Mouse (Mus musculus) forebrain, embryonic 15.5 days (tissue): ENCODE measurements around the gene Ffar3. TPM values are rescaled to one million over a fixed set of nuclear protein-coding genes. Genes with fewer than 3 reads are reported as not detected.
"Not testable (repeated sequence)": the region's sequence is repeated elsewhere in the genome, so short reads cannot be mapped to it uniquely, and the experiment has no call there.

ENCODE experiments used
- ATAC-seq: fragments of 200-750 bp; cut with Nextera tagmentation; replicated peaks from 2 replicates; pipeline ENCODE4 v1.8.0; 2017; ENCODE audit warnings: mild to moderate bottlenecking, moderate TSS enrichment, moderate library complexity
- H3K27ac ChIP-seq: fragments of 300-500 bp; sonication (generic); replicated peaks from 2 replicates; pipeline ENCODE4 v1.5.1; 2015; ENCODE audit warnings: mild to moderate bottlenecking, inconsistent platforms
- H3K27me3 ChIP-seq: fragments of 300-500 bp; sonication (generic); 2 replicates; pipeline ENCODE4 v1.6.1; 2015; ENCODE audit warnings: inconsistent platforms
- H3K36me3 ChIP-seq: fragments of 300-500 bp; sonication (generic); 2 replicates; pipeline ENCODE4 v1.6.1; 2015; ENCODE audit warnings: mild to moderate bottlenecking, inconsistent platforms
- H3K4me1 ChIP-seq: fragments of 300-500 bp; sonication (generic); 2 replicates; pipeline ENCODE4 v1.6.1; 2015; ENCODE audit warnings: inconsistent platforms
- H3K4me2 ChIP-seq: fragments of 300-500 bp; sonication (generic); replicated peaks from 2 replicates; pipeline ENCODE4 v1.6.1; 2015; ENCODE audit warnings: mild to moderate bottlenecking, inconsistent platforms
- H3K4me3 ChIP-seq: fragments of 300-500 bp; sonication (generic); 2 replicates; pipeline ENCODE4 v1.5.1; 2015; ENCODE audit warnings: mild to moderate bottlenecking, inconsistent platforms
- H3K9ac ChIP-seq: fragments of 300-500 bp; sonication (generic); replicated peaks from 2 replicates; pipeline ENCODE4 v1.6.1; 2015; ENCODE audit warnings: mild to moderate bottlenecking, inconsistent platforms
- H3K9me3 ChIP-seq: fragments of 300-500 bp; sonication (generic); 2 replicates; pipeline ENCODE4 v1.6.1; 2016; ENCODE audit warnings: inconsistent platforms
- WGBS: fragments of 180-500 bp; shearing (Covaris S2); methylation state at CpG from one replicate; pipeline ENCODE4 v1.1.7; 2015; ENCODE audit warnings: mixed read lengths; 5-methylcytosine and 5-hydroxymethylcytosine counted together
- polyA plus RNA-seq: library from polyadenylated mRNA; unstranded; fragments of >200 nt; fragmentation: Nextera tagmentation; extraction: Ambion mirVana; gene quantifications from 2 replicates; pipeline ENCODE4 v1.2.1, GENCODE M21; 2015

Gene Ffar3
- polyA plus RNA-seq, 1 experiment from 2014 or later, result not detected

- no peaks in the 10 kb centered on the region; the same call in 1 of the 2 replicates for H3K4me1 ChIP-seq
- no peaks in the 10 kb centered on the region for H3K36me3 ChIP-seq
- H3K27ac ChIP-seq, result no peak overlapping the region
- H3K27me3 ChIP-seq, result no peaks in the 10 kb centered on the region
- H3K9me3 ChIP-seq, result no peaks in the 10 kb centered on the region
- no peak for ATAC-seq
- WGBS, result 73% methylated on average over 4 of the region's 4 CpGs
- no peak overlapping the region for H3K4me3 ChIP-seq
- no peak overlapping the region for H3K4me2 ChIP-seq
- no peak overlapping the region for H3K9ac ChIP-seq
These were observed 14.6 kb downstream of the Ffar3 start for GRCm38 (mm10) chr7:30841379-30841778.

GRCm38 (mm10) chr7:30840306-30840705 is 15.7 kb downstream of the Ffar3 start:
- H3K9me3 ChIP-seq, result no peaks in the 10 kb centered on the region
- no peak overlapping the region for H3K27ac ChIP-seq
- no peak overlapping the region for H3K9ac ChIP-seq
- 60% methylated on average over 3 of the region's 3 CpGs for WGBS
- no peak overlapping the region for H3K4me3 ChIP-seq
- no peaks in the 10 kb centered on the region; the same call in 1 of the 2 replicates for H3K4me1 ChIP-seq
- ATAC-seq, result no peak
- no peaks in the 10 kb centered on the region for H3K36me3 ChIP-seq
- no peak overlapping the region for H3K4me2 ChIP-seq
- H3K27me3 ChIP-seq, result no peaks in the 10 kb centered on the region

- no peak overlapping the region for H3K4me2 ChIP-seq
- H3K27ac ChIP-seq, result no peak overlapping the region
- no peak overlapping the region for H3K4me3 ChIP-seq
- no peak for ATAC-seq
- H3K36me3 ChIP-seq, result no peaks in the 10 kb centered on the region
- H3K27me3 ChIP-seq, result no peaks in the 10 kb centered on the region
- H3K9me3 ChIP-seq, result no peaks in the 10 kb centered on the region
- no peaks in the 10 kb centered on the region for H3K4me1 ChIP-seq
- no peak overlapping the region for H3K9ac ChIP-seq
These were observed 18.7 kb downstream of the Ffar3 start for GRCm38 (mm10) chr7:30837277-30837676.

- not testable (repeated sequence) for H3K9me3 ChIP-seq, H3K4me3 ChIP-seq, H3K27me3 ChIP-seq, H3K4me1 ChIP-seq, H3K9ac ChIP-seq, ATAC-seq, H3K27ac ChIP-seq, H3K36me3 ChIP-seq, H3K4me2 ChIP-seq
- WGBS, result 67% methylated on average over 10 of the region's 11 CpGs
These were observed 23.3 kb downstream of the Ffar3 start for GRCm38 (mm10) chr7:30832684-30833083.

GRCm38 (mm10) chr7:30832261-30832660 is 23.7 kb downstream of the Ffar3 start:
- Histone ChIP-seq H3K27me3 (no peaks in the 10 kb centered on the region), H3K4me1 (no peaks in the 10 kb centered on the region), H3K4me2 (no peak overlapping the region), H3K36me3 (no peaks in the 10 kb centered on the region), H3K4me3 (no peak overlapping the region), H3K9ac (no peak overlapping the region), H3K27ac (no peak overlapping the region), H3K9me3 (no peaks in the 10 kb centered on the region)
- ATAC-seq, result no peak
- 77% methylated on average over 17 of the region's 17 CpGs for WGBS

GRCm38 (mm10) chr7:30829428-30829827 is 26.6 kb downstream of the Ffar3 start:
- H3K4me1 ChIP-seq, result no peaks in the 10 kb centered on the region
- H3K27ac ChIP-seq, result no peak overlapping the region
- 70% methylated on average over 3 of the region's 3 CpGs for WGBS
- no peaks in the 10 kb centered on the region for H3K9me3 ChIP-seq
- no peak overlapping the region for H3K9ac ChIP-seq
- no peaks in the 10 kb centered on the region for H3K27me3 ChIP-seq
- no peaks in the 10 kb centered on the region for H3K36me3 ChIP-seq
- no peak overlapping the region for H3K4me2 ChIP-seq
- ATAC-seq, result no peak
- H3K4me3 ChIP-seq, result no peak overlapping the region

- ATAC-seq, H3K9ac ChIP-seq, H3K4me3 ChIP-seq, H3K9me3 ChIP-seq, H3K4me2 ChIP-seq, H3K27me3 ChIP-seq, H3K4me1 ChIP-seq, H3K27ac ChIP-seq, H3K36me3 ChIP-seq: not testable (repeated sequence)
These were observed 27.1 kb downstream of the Ffar3 start for GRCm38 (mm10) chr7:30828871-30829270.

- H3K4me1 ChIP-seq, result no peaks in the 10 kb centered on the region
- no peaks in the 10 kb centered on the region for H3K36me3 ChIP-seq
- no peak overlapping the region for H3K9ac ChIP-seq
- WGBS, result 93% methylated on average over 10 of the region's 10 CpGs
- ATAC-seq, result no peak
- H3K4me3 ChIP-seq, result no peak overlapping the region
- no peaks in the 10 kb centered on the region for H3K9me3 ChIP-seq
- H3K27me3 ChIP-seq, result no peaks in the 10 kb centered on the region
- no peak overlapping the region for H3K27ac ChIP-seq
- no peak overlapping the region for H3K4me2 ChIP-seq
These were observed 29.3 kb downstream of the Ffar3 start for GRCm38 (mm10) chr7:30826660-30827059.

- 93% methylated on average over 3 of the region's 3 CpGs for WGBS
- Histone ChIP-seq H3K9me3 (no peaks in the 10 kb centered on the region), H3K27ac (no peak overlapping the region), H3K4me3 (no peak overlapping the region), H3K36me3 (no peaks in the 10 kb centered on the region), H3K4me1 (no peaks in the 10 kb centered on the region), H3K27me3 (no peaks in the 10 kb centered on the region), H3K9ac (no peak overlapping the region), H3K4me2 (no peak overlapping the region)
- ATAC-seq, result no peak
These were observed 31.7 kb downstream of the Ffar3 start for GRCm38 (mm10) chr7:30824306-30824705.

GRCm38 (mm10) chr7:30823675-30824074 is 32.3 kb downstream of the Ffar3 start, which contains the start of gene Ffar2:
Gene Ffar2 (minus strand): TSS chr7:30823775.
- Histone ChIP-seq H3K36me3 (no peaks in the 10 kb centered on the region), H3K27ac (no peak within 1 kb of the TSS), H3K9me3 (no peaks in the 10 kb centered on the region), H3K4me1 (no peaks in the 10 kb centered on the region), H3K4me3 (no peak within 1 kb of the TSS), H3K4me2 (no peak within 1 kb of the TSS), H3K9ac (no peak within 1 kb of the TSS), H3K27me3 (no peaks in the 10 kb centered on the region)
- no peak for ATAC-seq
- WGBS, result 90% methylated on average over 18 of the region's 18 CpGs

- Histone ChIP-seq H3K36me3 (no peaks in the 10 kb centered on the region), H3K9ac (no peak overlapping the region), H3K27ac (no peak overlapping the region), H3K27me3 (no peaks in the 10 kb centered on the region), H3K4me2 (no peak overlapping the region), H3K9me3 (no peaks in the 10 kb centered on the region), H3K4me3 (no peak overlapping the region), H3K4me1 (no peaks in the 10 kb centered on the region)
- no peak for ATAC-seq
- WGBS, result 74% methylated on average over 5 of the region's 5 CpGs
These were observed 34.4 kb downstream of the Ffar3 start for GRCm38 (mm10) chr7:30821532-30821931.

GRCm38 (mm10) chr7:30820854-30821445 is 35.0 kb downstream of the Ffar3 start:
- Histone ChIP-seq H3K9ac (no peak overlapping the region), H3K9me3 (no peaks in the 10 kb centered on the region), H3K27ac (no peak overlapping the region), H3K27me3 (no peaks in the 10 kb centered on the region), H3K36me3 (no peaks in the 10 kb centered on the region), H3K4me3 (no peak overlapping the region), H3K4me2 (no peak overlapping the region), H3K4me1 (no peaks in the 10 kb centered on the region)
- WGBS, result 68% methylated on average over 7 of the region's 7 CpGs
- ATAC-seq, result no peak

GRCm38 (mm10) chr7:30820131-30820530 is 35.8 kb downstream of the Ffar3 start:
- no peak overlapping the region for H3K9ac ChIP-seq
- ATAC-seq, result no peak
- H3K4me1 ChIP-seq, result no peaks in the 10 kb centered on the region
- H3K4me3 ChIP-seq, result no peak overlapping the region
- no peak overlapping the region for H3K27ac ChIP-seq
- 78% methylated on average over 6 of the region's 6 CpGs for WGBS
- H3K27me3 ChIP-seq, result no peaks in the 10 kb centered on the region
- no peak overlapping the region for H3K4me2 ChIP-seq
- no peaks in the 10 kb centered on the region for H3K9me3 ChIP-seq
- H3K36me3 ChIP-seq, result no peaks in the 10 kb centered on the region
